Mouse (Mus musculus) brain, embryonic 14.5 days (tissue): ENCODE results near the gene Sbno2.

Experiments
- CTCF ChIP-seq: fragments of 200-500 bp; IDR thresholded peaks from 2 replicates; pipeline ENCODE4 v1.5.1; 2012; ENCODE audit warnings: inconsistent platforms, mild to moderate bottlenecking, moderate library complexity, borderline replicate concordance; ENCODE audit not compliant: insufficient read depth, insufficient read length; ENCODE audit errors: extremely low read depth
- POLR2A ChIP-seq: fragments of 200-500 bp; IDR thresholded peaks from 2 replicates; pipeline ENCODE4 v1.6.1; 2012; ENCODE audit warnings: mild to moderate bottlenecking, inconsistent platforms, borderline replicate concordance; ENCODE audit not compliant: poor library complexity, insufficient read depth, insufficient read length, severe bottlenecking; ENCODE audit errors: extremely low read depth

- TF ChIP-seq POLR2A, result no peak
- TF ChIP-seq CTCF, result no peak
Measured at GRCm38 (mm10) chr10:80131952-80132350, 26.6 kb upstream of the Sbno2 start.
